Mouse (Mus musculus) adrenal gland, postnatal 4 days (tissue): ENCODE results near the gene Heyl. TPM values are rescaled to one million over a fixed set of nuclear protein-coding genes. Genes with fewer than 3 reads are reported as not detected.
"Not testable (repeated sequence)": the region's sequence is repeated elsewhere in the genome, so short reads cannot be mapped to it uniquely, and the experiment has no call there.

Experiments used
- DNase-seq, 2 experiments: peaks; one replicate each; pipeline ENCODE4 v3.0.0; 2021 to 2022; ENCODE audit warnings: low spot score in 2 of 2, mixed read lengths in 2 of 2
- total RNA-seq, 2 experiments: library from RNA; stranded (reverse); gene quantifications; 2 replicates each; pipeline ENCODE4 v1.2.3; 2021

Heyl gene
- total RNA-seq, 2 experiments from 2014 or later, result 12.4 to 17.6 TPM

DNA sequence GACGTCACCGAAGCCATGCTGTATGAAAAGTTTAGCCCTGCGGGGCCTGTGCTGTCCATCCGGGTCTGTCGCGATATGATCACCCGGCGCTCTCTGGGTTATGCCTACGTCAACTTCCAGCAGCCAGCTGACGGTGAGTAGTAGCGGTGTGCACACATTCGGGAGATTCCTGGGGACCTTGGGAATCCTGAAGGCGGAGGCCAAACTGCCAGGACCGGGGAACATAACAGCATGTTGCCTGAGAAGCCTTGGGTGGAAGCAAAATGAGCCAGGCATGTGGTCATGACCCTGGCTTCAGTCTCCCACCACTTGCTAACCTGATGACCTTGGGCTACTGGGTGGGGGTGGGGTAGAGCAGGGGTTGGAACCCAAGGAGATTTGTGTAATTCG lies 50.3 kb downstream of the Heyl start:
- DNase-seq, result not testable (repeated sequence)

DNA sequence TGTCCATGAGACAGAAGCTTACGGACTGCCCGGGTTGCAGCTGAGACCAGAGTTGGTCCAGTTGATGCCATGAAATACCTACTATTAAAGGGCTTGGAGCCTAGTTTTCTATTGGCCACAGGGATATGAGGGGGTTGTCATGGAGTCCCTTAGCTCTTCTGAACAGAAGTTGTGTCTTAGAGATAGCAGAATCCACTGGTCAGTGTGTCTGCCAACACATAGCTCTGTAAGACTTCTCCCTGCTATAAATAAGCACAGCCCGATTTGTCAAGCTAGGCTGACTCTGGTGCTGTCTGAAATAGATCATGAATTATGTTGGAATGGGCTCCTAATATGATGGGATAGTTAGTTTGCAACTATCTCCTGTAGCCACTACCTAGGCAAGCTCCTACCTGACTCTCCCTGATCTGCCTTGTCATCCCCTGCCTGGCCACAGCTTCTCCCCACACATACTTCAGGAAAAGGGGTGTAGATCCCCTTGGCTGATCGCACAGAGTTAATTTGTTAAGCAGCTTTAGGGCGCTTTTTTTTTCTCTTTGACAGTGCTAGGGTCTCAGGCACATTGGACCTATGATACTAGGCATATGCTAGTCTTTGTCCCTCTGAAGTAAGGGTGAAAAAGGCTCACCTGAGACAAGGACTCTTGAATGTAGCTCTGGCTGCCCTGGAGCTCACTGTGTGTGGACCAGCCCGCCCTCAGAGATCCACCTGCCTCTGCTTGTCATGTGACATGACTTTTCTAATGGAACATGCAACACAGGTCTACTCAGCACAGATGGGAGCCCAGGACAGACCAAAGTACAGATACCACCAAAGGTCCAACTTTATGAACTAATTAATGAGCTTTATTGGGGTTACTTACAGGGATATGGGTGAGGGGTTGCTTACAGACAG lies 51.6 kb downstream of the Heyl start:
- DNase-seq, result no peak

GRCm38 (mm10) chr4:123286790-123287189 lies 53.4 kb downstream of the Heyl start:
- DNase-seq, result no peak

- DNase-seq, result no peak
Measured at GRCm38 (mm10) chr4:123289038-123289437, 55.7 kb downstream of the Heyl start.

DNA sequence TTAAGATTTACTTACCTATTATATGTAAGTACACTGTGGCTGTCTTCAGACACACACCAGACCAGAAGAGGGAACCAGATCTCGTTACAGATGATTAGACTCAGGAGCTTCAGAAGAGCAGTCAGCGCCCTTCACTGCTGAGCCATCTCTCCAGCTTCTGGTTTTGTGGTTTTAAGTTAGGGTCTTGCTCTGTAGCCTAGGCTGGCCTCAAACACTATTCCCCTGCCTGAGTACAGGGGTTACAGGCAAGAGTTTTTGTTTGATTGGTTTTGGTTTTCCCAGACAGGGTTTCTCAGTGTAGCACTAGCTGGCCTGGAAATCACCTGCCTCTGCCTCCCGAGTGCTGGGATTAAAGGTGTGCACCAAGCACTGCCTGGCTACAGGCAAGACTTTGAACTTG lies 59.0 kb downstream of the Heyl start:
- DNase-seq, result no peak

DNA sequence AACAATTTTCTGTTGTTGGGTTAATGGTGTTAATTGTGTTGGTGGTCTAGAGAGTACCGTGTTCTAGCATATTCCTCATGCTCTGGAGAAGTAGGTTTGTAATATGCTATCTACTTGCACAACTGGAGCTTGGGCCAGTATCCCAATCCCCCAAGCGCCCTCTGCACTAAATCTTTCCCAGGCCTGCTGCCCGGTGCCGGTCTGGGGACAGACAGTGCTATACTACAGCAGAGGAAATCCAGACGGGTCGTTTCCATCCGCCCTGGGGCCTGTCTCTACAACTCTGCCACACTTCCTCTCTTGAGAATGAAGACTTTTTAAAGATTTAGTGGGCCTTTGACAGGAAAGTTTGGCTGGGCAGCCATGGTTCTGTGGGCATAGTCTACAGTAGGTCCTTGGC lies 59.6 kb downstream of the Heyl start:
- no peak for DNase-seq

DNA sequence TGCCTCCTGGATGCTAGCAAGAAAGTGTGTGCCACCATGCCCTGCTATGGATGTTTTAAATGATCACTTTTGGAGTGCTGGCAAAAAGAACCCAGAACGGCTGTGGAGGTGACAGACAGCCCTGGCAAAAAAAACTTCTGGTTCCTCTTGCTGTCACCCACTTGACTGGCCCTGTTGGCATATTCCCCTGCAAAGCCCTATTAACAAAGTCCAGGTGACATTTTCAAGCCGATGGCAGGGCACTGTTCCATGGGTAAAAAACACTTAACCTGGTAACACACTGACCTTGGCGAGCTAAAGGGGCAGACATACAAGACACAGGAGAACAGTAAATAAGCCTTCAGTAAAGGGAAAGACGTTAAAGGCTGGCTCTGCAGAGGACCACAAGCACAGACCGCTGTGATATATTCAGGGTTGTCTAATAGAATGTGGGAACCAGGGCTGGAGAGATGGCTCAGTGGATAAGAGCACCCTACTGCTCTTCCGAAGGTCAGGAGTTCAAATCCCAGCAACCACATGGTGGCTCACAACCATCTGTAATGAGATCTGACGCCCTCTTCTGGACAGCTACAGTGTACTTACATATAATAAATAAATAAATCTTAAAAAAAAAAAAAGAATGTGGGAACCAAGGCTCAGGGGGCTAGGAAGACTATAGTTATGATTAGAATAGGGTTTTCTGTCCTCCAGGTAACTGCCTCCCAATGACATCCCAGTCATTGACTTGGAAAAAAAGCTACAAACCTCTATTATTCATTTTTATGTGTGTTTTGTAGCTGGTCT lies 60.5 kb downstream of the Heyl start:
- no peak for DNase-seq

DNA sequence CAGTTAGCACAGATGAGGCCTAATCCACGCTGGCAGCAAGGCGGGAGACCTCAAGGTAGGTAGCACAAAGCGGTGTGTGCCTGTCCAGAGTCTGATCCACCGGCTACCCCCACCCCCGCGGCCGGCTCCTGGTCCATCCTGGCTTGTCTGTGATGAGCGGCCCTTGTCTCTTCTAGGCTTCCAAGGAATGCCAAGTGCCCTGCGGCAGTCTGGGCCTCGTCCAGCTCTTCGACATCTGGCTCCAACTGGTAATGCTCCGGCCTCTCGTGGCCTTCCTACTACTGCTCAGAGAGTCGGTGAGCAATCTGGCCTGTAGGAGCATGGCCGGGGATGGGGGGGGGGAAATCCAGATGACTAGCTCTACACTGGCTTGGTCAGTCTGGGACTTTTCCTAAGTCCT lies 61.7 kb downstream of the Heyl start:
- DNase-seq, result not testable (repeated sequence)

GRCm38 (mm10) chr4:123295516-123296147 lies 62.3 kb downstream of the Heyl start:
- DNase-seq, result no peak

DNA sequence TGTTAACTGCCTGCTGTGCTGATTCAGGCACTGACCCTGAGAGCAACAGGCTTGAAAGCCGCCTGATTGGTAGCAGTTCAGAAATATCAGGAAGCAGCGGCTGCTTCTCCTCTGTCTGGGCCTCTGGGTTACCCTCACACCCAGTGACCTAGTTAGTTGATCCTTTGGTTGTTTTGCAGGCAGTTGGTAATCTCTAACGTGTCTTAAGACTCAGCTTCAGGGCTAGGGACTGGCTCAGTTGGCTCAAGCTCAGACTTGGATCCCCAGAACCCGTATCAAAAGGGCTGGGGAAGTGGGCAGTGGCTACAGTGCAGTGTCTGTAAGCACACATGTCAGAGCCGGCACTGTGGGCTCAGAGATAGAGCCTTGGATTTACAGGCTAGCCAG lies 62.8 kb downstream of the Heyl start:
- DNase-seq, result no peak

- no peak for DNase-seq
Measured at GRCm38 (mm10) chr4:123297195-123297960, 64.0 kb downstream of the Heyl start.

DNA sequence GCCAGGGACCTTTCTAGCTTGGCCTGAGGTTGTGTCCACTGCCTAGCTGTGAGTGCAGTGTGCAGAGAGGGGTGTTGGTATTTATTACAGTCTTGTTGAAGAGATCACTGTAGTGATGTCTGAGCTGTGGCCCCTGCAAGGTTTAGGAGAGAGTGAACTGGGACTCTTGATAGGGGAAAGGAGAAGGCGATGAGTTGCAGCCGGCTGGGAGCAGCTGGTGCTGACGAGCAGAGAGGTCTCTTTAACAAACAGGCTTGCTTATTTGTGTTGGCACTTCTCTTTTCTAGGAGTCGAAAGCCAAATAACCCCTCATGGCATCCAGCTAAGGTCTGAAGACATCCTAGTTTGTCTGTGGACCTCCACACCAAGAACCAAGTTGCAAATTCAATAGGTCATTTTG lies 64.9 kb downstream of the Heyl start:
- no peak for DNase-seq

DNA sequence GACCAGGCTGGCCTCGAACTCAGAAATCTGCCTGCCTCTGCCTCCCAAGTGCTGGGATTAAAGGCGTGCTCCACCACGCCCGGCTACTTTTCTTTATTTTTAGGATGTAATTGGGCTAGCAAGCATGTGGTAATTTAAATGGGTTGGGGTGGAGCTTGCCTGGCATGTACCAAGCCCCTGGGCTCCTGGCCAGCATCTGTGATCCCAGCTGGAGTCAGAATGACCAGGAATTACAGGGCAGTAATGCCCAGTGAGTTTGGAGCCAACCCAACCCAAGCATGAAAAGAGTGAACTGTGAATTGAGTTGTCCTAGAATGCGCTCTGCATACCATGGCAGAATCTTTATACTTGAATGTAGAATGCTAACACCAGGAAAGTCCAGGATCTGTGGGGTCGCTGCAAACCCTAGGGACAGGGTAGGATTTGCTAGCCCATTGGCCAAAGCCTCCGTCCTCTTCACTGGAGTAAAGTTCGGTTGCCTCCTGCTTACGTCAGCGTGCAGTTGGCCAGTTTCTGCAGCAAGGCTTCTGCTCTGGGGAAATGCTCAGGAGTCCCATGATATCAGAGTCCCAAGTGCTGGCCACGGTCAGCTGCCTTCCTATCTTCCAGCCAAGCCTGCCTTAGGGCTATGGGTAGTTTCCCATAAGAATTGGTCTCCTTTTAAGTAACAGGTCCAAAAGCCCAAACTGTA lies 65.8 kb downstream of the Heyl start:
- DNase-seq, result no peak

Other genes with a start within 250 kb of the Heyl start
- gene Mycl, start 237.9 kb upstream of the Heyl start, total RNA-seq, result 1 to 10 TPM; 2.8 to 2.9 TPM
- gene Trit1, start 217.0 kb upstream of the Heyl start, total RNA-seq, result 10 to 100 TPM; 19.1 to 19.7 TPM
- gene Bmp8b, start 128.4 kb upstream of the Heyl start, total RNA-seq, result under 1 TPM in 1 of 2 experiments, not detected in 1; 0.20 TPM
- not detected for gene Oxct2b, start 117.3 kb upstream of the Heyl start, total RNA-seq
- 10 to 100 TPM; 57.1 to 57.8 TPM for gene Ppie, start 93.6 kb upstream of the Heyl start, total RNA-seq
- gene Hpcal4, start 50.3 kb upstream of the Heyl start, total RNA-seq, result 1 to 10 TPM; 3.1 to 5.5 TPM
- gene Nt5c1a, start 32.1 kb upstream of the Heyl start, total RNA-seq, result 10 to 100 TPM; 15.3 to 15.7 TPM
- gene Pabpc4, start 28.8 kb downstream of the Heyl start, total RNA-seq, result 100 to 1,000 TPM; 104 to 119 TPM
- gene Oxct2a, start 90.1 kb downstream of the Heyl start, total RNA-seq, result not detected
- not detected for gene Bmp8a, start 109.7 kb downstream of the Heyl start, total RNA-seq